Mouse (Mus musculus) myocyte (in vitro differentiated cells): Measurements from ENCODE around the gene Atl3.

Source experiments
- MAX ChIP-seq: IDR thresholded peaks from one replicate; pipeline ENCODE4 v1.6.1; 2011; ENCODE audit warnings: low read depth, mild to moderate bottlenecking, control low read depth
- POLR2A ChIP-seq: IDR thresholded peaks from one replicate; pipeline ENCODE4 v1.6.1; 2011; ENCODE audit warnings: low read depth, mild to moderate bottlenecking, control low read depth, moderate library complexity; ENCODE audit not compliant: insufficient read length

GRCm38 (mm10) chr19:7533891-7534290 is 40.1 kb downstream of the Atl3 start:
- TF ChIP-seq MAX (no peak), POLR2A (no peak)
